Mouse (Mus musculus): ENCODE measurements around the gene Usp5. TPM values are rescaled to one million over a fixed set of nuclear protein-coding genes. Genes with fewer than 3 reads are reported as not detected.
"Not testable (repeated sequence)": the region's sequence is repeated elsewhere in the genome, so short reads cannot be mapped to it uniquely, and the experiment has no call there.

Gene Usp5
- polyA plus RNA-seq, 1 experiment from 2014 or later: 209 TPM

GRCm38 (mm10) chr6:124807366-124807765 lies 21.9 kb downstream of the Usp5 start:
- Histone ChIP-seq H3K36me3 (peaks cover 26% of the 10 kb centered on the region), H3K27ac (peak overlapping the region; percentile 83; the same call in 1 of the 2 replicates), H3K9me3 (replicated peaks) (no peaks in the 10 kb centered on the region), H3K27me3 (ENCODE audit: low read depth, poor library complexity, severe bottlenecking) (no peaks in the 10 kb centered on the region), H3K4me1 (peaks cover 49% of the 10 kb centered on the region), H3K4me3 (no peak overlapping the region)
- 90% methylated on average over 4 of the region's 4 CpGs for WGBS
- no peak for DNase-seq (ENCODE audit: low spot score)

- H3K4me1 ChIP-seq: peaks cover 41% of the 10 kb centered on the region
- no peak for DNase-seq (ENCODE audit: low spot score)
These were observed 22.7 kb downstream of the Usp5 start for GRCm38 (mm10) chr6:124806446-124807140.

DNA sequence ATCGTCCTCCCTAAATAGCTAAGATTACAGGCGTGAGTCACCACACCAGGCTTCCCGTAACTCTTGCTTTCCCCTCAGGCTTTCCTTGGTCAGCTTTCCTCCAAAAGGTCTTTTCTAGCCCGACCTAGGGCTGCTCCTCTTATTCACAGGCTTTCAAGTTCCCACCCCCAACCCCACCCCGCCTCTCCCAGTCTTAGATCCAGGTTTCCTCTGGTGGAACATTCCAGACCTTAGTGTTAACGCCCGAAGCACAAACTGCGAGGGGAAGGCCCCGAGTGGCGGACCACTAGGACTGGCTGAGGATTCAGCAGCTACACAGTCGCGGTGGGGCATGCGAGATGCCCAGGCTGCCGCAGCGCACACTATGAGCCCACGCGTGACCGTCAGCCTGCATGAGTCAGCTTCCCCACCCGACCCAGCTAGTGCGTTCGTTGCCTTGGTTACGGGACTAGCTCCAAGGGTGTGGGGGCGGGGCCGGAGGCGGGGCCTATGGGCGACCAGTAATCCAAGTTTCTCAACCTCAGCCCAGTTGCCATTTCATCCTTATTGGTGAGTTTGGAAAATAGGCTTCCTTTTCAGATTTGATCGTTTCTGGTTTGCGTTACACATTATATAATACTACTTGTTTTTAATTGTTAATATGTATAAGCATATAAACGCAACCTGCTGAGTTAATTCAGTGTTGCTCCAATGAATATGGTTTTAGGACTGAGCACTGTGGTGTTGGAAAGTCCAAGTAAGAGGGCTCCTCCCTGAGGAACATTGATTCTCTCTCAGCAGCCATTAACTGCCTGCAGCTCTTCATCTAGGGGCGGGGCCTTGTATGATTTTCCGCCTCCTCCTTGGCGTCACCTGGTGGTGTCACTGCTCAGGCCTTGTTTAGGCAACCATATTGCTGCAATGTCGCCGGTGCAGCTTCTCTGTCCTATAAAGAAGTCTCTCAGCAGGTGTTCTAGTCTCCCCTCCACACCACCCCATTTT lies 23.7 kb downstream of the Usp5 start:
- 3% methylated on average over 34 of the region's 34 CpGs for WGBS
- Histone ChIP-seq H3K4me3 (peak overlapping the region; percentile 59), H3K36me3 (peaks cover 9% of the 10 kb centered on the region)

More at GRCm38 (mm10) chr6:124806446-124807140, 22.7 kb downstream of the Usp5 start:
- Histone ChIP-seq H3K4me3 (peak overlapping the region; percentile 59), H3K27ac (peak overlapping the region; percentile 88), H3K36me3 (peaks cover 18% of the 10 kb centered on the region), H3K27me3 (ENCODE audit: low read depth, poor library complexity, severe bottlenecking) (no peaks in the 10 kb centered on the region), H3K9me3 (replicated peaks) (no peaks in the 10 kb centered on the region)
- 78% methylated on average over 7 of the region's 7 CpGs for WGBS

DNA sequence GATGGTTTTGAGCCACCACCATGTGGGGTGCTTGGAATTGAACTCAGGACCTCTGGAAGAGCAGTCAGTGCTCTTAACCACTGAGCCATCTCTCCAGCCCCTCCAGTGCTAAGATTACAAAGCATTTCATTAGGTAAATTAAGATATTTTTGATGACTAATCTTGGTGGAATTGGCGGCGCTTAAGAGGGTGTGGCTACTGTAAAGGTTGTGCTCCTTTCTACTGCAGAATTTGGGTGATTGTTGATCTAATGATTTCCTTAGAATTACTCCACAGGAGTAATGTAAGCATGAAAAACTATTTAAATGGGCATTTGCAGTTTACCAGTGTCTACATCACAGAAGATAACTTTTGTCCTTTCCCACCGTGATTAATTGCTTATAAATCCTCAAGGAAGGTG lies 24.9 kb downstream of the Usp5 start:
- DNase-seq (ENCODE audit: low spot score): no peak
- Histone ChIP-seq H3K4me1 (peaks cover 31% of the 10 kb centered on the region), H3K27me3 (ENCODE audit: low read depth, poor library complexity, severe bottlenecking) (no peaks in the 10 kb centered on the region), H3K4me3 (no peak overlapping the region), H3K27ac (no peak overlapping the region), H3K9me3 (replicated peaks) (no peaks in the 10 kb centered on the region), H3K36me3 (no peaks in the 10 kb centered on the region)
- WGBS: 89% methylated on average over 3 of the region's 3 CpGs

More for the DNA sequence above, 23.7 kb downstream of the Usp5 start:
- peak; percentile 94 for DNase-seq (ENCODE audit: low spot score)
- H3K27me3 ChIP-seq (ENCODE audit: low read depth, poor library complexity, severe bottlenecking): no peaks in the 10 kb centered on the region
- H3K9me3 ChIP-seq (replicated peaks): no peaks in the 10 kb centered on the region
- peaks cover 41% of the 10 kb centered on the region for H3K4me1 ChIP-seq
- peak overlapping the region; percentile 88 for H3K27ac ChIP-seq

DNA sequence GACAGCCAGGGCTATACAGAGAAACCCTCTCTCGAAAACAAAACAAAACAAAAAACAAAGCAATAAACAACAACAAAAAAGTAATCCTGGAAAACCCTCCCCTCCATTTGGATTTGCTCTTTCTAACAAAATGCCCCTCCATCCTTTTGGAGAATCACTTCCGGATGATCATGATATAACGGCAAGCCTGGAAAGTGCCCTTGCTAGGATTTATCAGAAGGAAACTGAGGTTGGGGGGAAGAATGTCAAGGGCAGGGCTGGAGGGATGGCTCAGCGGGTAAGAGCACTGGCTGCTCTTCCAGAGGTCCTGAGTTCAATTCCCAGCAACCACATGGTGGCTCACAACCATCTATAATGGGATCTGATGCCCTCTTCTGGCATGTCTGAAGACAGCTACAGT lies 25.6 kb downstream of the Usp5 start:
- DNase-seq (ENCODE audit: low spot score); H3K4me3 ChIP-seq; H3K36me3 ChIP-seq; H3K27me3 ChIP-seq (ENCODE audit: low read depth, poor library complexity, severe bottlenecking); H3K9me3 ChIP-seq (replicated peaks); H3K27ac ChIP-seq: not testable (repeated sequence)
- WGBS: 94% methylated on average over 4 of the region's 4 CpGs
- peaks cover 25% of the 10 kb centered on the region for H3K4me1 ChIP-seq

DNA sequence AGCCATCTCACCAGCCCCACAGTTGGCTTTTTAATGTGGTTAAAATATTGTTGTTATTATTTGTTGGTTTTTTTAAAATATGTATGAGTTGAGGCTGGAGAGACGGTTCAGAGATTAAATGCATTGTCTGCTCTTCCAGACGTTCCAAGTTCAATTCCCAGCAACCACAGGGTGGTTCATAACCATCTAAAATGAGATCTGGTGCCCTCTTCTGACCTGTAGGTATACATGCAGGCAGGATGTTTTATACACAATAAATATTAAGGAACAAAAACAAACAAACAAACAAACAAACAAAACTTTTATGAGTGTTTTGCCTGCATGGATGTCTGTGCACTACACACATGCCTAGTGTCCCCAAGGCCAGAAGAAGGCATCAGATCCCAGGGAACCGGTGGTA lies 26.2 kb downstream of the Usp5 start:
- H3K4me3 ChIP-seq: no peak overlapping the region
- H3K27ac ChIP-seq: no peak overlapping the region
- no peak for DNase-seq (ENCODE audit: low spot score)
- WGBS: 76% methylated on average over 3 of the region's 3 CpGs
- no peaks in the 10 kb centered on the region for H3K36me3 ChIP-seq
- no peaks in the 10 kb centered on the region for H3K27me3 ChIP-seq (ENCODE audit: low read depth, poor library complexity, severe bottlenecking)
- peaks cover 18% of the 10 kb centered on the region for H3K4me1 ChIP-seq
- no peaks in the 10 kb centered on the region for H3K9me3 ChIP-seq (replicated peaks)

DNA sequence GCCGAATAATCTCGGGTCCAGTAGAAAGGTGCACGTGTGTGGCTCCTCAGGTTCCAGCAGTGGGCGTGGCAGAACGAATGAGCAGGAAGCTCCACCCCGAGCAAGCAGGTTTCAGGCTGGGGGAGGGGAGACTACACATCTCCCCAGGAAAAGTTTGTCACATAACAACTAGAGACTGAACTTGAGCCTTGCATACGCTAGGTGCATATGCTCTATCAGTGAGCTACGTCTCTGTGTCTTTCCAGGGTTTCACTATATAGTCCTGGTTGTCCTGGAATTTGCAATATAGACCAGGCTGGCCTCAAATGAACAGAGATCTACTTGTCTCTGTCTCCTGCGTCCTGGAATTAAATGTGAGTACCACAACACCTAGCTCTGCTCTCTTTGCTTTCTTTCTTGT lies 26.9 kb downstream of the Usp5 start:
- peak overlapping the region; percentile 48; the same call in 1 of the 2 replicates for H3K27ac ChIP-seq
- 13% methylated on average over 6 of the region's 9 CpGs for WGBS

DNA sequence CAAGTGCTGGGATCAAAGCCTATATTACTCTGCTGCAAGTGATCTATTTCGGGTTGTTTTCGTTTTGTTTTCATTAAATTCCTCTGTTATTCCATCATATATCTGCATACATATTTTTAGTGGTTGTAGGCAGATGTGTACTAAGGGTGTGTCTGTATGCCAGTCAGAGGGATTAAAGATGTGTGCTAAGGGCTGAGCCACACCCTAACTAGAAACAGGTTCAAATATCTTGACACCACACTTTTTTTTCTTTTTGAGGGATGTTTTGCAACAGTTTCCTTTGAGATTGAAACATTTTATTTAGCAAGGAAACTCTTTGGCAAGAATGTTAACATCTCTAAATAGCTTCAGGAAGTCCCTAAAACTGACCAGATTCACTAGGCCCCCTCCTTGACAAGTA lies 33.1 kb downstream of the Usp5 start:
- Histone ChIP-seq H3K27ac (no peak overlapping the region), H3K4me1 (no peaks in the 10 kb centered on the region), H3K36me3 (peaks cover 15% of the 10 kb centered on the region; the same call in 1 of the 2 replicates), H3K4me3 (no peak overlapping the region), H3K27me3 (ENCODE audit: low read depth, poor library complexity, severe bottlenecking) (no peaks in the 10 kb centered on the region), H3K9me3 (replicated peaks) (no peaks in the 10 kb centered on the region)
- WGBS: 85% methylated on average over 2 of the region's 2 CpGs
- DNase-seq (ENCODE audit: low spot score): no peak

More for the DNA sequence above, 26.9 kb downstream of the Usp5 start:
- not testable (repeated sequence) for H3K36me3 ChIP-seq; H3K9me3 ChIP-seq (replicated peaks); DNase-seq (ENCODE audit: low spot score); H3K27me3 ChIP-seq (ENCODE audit: low read depth, poor library complexity, severe bottlenecking)
- peaks cover 17% of the 10 kb centered on the region for H3K4me1 ChIP-seq
- peak overlapping the region; percentile 30 for H3K4me3 ChIP-seq

DNA sequence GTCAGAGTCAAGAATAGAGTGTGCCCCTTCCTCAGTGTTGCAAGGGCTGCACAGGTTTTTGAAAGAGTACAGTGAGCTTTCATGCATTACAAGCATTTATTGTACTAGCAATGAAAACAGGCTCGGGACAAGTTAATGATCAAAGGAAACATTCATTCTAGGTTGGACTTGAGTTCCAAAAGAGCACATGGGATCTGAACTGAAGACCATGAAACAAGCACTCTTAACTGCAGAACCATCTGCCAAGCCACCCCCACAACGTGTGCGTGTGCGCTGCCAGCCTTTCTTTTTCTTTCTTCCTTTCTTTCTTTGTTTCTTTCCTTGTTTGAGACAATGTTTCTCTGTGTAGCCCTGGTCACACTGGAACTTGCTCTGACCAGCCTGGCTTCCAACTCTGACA lies 33.5 kb downstream of the Usp5 start:
- Histone ChIP-seq H3K36me3 (peaks cover 15% of the 10 kb centered on the region; the same call in 1 of the 2 replicates), H3K9me3 (replicated peaks) (no peaks in the 10 kb centered on the region), H3K27ac (no peak overlapping the region), H3K27me3 (ENCODE audit: low read depth, poor library complexity, severe bottlenecking) (no peaks in the 10 kb centered on the region), H3K4me3 (no peak overlapping the region), H3K4me1 (no peaks in the 10 kb centered on the region)
- DNase-seq (ENCODE audit: low spot score): no peak
- WGBS: 74% methylated on average over 4 of the region's 4 CpGs

DNA sequence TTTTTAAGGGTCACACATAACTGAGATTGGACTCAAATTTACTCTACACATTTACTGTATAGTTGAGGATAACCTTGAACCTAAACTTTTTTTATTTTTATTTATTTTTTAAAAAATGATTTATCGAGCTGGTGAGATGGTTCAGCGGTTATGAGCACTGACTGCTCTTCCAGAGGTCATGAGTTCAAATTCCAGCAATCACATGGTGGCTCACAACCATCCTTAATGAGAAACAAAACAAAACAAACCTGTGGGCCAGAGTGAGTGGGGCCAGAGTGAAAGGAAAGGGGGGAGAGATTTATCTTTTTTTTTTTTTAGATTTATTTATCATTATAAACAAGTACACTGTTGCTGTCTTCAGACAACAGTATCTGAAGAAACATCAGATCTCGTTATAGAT lies 37.4 kb downstream of the Usp5 start:
- WGBS: 92% methylated on average over 3 of the region's 3 CpGs
- no peaks in the 10 kb centered on the region for H3K27me3 ChIP-seq (ENCODE audit: low read depth, poor library complexity, severe bottlenecking)
- no peak overlapping the region for H3K4me3 ChIP-seq
- no peaks in the 10 kb centered on the region for H3K4me1 ChIP-seq
- DNase-seq (ENCODE audit: low spot score): no peak
- H3K9me3 ChIP-seq (replicated peaks): no peaks in the 10 kb centered on the region
- peaks cover 15% of the 10 kb centered on the region; the same call in 1 of the 2 replicates for H3K36me3 ChIP-seq
- H3K27ac ChIP-seq: no peak overlapping the region

DNA sequence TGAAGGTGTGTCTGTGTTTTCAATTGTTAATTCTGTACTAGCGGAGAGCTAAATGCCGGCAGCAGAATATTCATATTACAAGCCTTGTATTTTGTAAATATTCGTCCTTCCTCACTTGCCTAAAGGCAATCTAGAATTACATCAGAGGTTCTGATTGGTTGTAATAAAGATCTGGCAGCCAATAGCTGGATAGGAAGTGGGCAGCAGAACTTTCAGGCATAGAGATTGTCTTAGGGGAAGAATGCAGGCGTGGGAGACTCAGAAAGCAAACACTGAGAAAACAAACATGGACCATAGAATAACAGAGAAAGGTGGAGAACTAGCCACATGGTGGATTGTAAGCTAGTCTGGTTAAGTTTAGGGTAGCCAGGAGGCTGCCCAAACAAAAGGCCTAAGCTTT lies 39.2 kb downstream of the Usp5 start:
- WGBS: 78% methylated on average over 4 of the region's 4 CpGs

DNA sequence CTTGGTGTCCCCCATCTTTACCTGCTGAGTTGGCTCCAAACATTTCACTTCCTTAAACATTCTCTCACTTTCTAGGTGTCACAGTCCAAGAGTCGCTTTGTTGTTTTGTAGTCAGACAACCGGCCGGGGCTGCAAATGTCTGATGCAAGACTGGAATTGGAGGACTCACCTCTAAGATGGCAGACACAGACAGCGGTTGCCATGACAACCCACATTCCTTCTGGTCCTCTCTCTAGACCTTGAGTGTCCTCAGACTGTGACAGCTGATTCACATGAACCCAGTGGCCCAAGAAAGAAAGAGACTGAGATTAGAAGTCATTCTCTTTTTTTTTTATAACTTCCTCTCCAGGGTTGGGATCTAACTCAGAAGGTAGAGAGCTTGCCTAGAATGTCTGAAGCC lies 39.8 kb downstream of the Usp5 start:
- Histone ChIP-seq H3K27me3 (ENCODE audit: low read depth, poor library complexity, severe bottlenecking) (no peaks in the 10 kb centered on the region), H3K36me3 (peaks cover 4% of the 10 kb centered on the region; the same call in 1 of the 2 replicates), H3K4me3 (no peak overlapping the region), H3K4me1 (no peaks in the 10 kb centered on the region), H3K9me3 (replicated peaks) (no peaks in the 10 kb centered on the region), H3K27ac (no peak overlapping the region)
- no peak for DNase-seq (ENCODE audit: low spot score)
- 88% methylated on average over 4 of the region's 4 CpGs for WGBS

More for the DNA sequence above, 39.2 kb downstream of the Usp5 start:
- no peak for DNase-seq (ENCODE audit: low spot score)
- no peaks in the 10 kb centered on the region for H3K4me1 ChIP-seq
- H3K27ac ChIP-seq: no peak overlapping the region
- H3K36me3 ChIP-seq: peaks cover 4% of the 10 kb centered on the region; the same call in 1 of the 2 replicates
- no peaks in the 10 kb centered on the region for H3K27me3 ChIP-seq (ENCODE audit: low read depth, poor library complexity, severe bottlenecking)
- H3K9me3 ChIP-seq (replicated peaks): no peaks in the 10 kb centered on the region
- H3K4me3 ChIP-seq: no peak overlapping the region

GRCm38 (mm10) chr6:124787722-124788121 lies 41.6 kb downstream of the Usp5 start:
- Histone ChIP-seq H3K9me3 (replicated peaks) (no peaks in the 10 kb centered on the region), H3K27ac (no peak overlapping the region), H3K4me1 (peaks cover 2% of the 10 kb centered on the region), H3K27me3 (ENCODE audit: low read depth, poor library complexity, severe bottlenecking) (no peaks in the 10 kb centered on the region), H3K4me3 (no peak overlapping the region), H3K36me3 (peaks cover 3% of the 10 kb centered on the region; the same call in 1 of the 2 replicates)
- WGBS: 78% methylated on average over 10 of the region's 10 CpGs
- no peak for DNase-seq (ENCODE audit: low spot score)

All from limb, embryonic 10.5 days (tissue).